Mouse (Mus musculus): ENCODE measurements at regions not wholly inside any gene's neighbourhood (a gene's known extent, or its start where the extent isn't known, plus 50 kb on each side); places are given as distances from the start of the nearest gene placed in this dataset.
A peak's percentile ranks its signal among the peaks of the same experiment; 100 is the strongest.

DNA sequence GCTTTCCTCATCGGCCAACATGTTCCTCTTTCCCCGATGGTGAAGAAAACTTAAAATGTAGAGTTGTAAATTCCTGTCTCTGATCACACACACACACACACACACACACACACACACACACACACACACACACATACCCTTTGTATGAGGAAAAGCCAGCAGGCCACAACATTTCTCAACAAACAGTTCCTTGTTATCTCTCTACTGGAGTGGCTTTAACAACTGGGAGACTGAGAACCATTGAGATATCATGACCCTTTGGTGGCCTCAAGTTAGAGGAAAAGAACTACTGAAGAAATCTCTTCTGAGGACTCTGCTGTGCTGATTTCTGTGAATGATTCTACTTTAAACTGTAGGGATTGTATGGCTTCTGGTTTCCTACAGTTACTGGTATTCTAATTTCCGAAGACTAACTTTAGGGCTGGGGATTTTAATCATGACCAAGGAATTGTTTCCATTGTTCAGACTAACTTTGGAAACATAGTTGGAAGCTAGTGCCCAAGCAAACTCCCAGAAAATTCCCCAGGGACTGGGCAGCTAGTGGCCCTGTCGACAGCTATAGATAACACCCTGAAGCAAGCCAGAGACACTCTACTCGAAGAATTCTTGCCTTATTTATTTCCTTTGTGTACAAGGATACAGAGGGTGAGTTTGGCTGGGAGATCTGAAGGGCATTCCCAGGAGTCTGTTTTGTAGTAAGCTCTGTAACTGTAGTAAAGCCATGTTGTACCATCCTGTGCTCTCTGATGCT, 516.0 kb downstream of the 1700129C05Rik start:
- no peak for DNase-seq (ENCODE audit: extremely low spot score in 1 of 2, low spot score in 1 of 2)

- DNase-seq (ENCODE audit: extremely low spot score in 1 of 2, low spot score in 1 of 2) = no peak
Observed at GRCm38 (mm10) chr14:58620186-58620585, 522.5 kb downstream of the 1700129C05Rik start.

DNA sequence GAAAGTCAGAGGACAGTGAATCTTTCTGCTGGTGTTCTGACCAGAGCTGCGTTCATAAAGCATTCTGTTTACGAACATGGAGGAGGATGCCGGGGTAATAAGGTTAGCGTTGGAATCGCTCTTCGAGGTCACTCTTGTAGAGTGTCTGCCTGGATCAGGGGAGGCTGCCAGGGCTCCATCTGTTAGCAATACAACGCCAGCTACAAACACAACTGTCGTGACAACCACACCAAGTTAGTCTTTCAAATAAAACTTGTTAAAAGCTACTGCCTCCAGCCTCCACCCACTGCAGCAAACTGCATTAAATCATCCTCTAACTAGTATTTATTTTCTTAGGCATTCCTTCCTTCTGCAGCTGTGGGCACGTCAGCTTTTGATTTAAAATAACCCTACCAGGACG, 525.0 kb downstream of the 1700129C05Rik start:
- DNase-seq (ENCODE audit: extremely low spot score in 1 of 2, low spot score in 1 of 2) = peak in 1 of 2 experiments; percentile 30

GRCm38 (mm10) chr14:58608216-58608615, 534.5 kb downstream of the 1700129C05Rik start:
- DNase-seq (ENCODE audit: extremely low spot score in 1 of 2, low spot score in 1 of 2) = no peak

DNA sequence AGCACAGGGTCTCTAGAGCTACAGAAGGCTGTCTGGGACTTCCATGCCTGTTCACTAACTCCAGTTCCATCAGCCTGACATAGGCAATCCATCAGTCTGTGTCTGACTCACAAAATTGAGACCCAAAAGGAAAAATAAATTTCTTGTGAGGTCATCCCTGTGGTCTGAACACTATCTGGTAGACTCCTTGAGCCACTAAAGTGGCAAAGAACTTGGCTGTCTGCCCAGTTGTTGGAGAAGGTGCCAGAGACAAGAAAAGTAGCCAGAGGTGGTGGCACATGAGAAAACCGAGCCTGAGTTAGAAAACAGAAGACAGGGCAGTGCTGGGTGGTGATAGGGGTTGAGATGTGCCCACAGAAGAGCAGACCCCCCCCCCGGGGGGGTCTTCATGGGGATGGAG, 535.0 kb downstream of the 1700129C05Rik start:
- DNase-seq (ENCODE audit: extremely low spot score in 1 of 2, low spot score in 1 of 2) = no peak

DNA sequence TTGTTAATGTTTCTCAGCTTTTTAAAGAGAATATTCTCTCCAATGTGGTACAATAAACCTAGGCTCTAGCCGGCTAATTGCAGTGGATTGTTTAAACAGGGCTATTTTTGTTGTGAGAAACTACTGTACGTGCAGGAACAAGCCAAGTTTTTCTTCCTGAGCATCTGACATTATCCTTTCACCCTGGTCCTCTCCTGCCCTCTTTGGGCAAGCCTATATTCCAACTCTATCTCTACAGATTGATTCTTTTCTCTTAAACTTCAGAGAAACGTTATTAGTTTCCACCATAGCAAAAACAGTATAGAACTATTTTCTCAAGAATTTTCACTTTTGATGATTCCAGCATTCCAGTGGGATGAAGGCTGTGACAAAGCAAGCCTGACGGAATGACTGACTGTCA, 535.2 kb downstream of the Fgf9 start:
- peak in 1 of 2 experiments; percentile 4 for DNase-seq (ENCODE audit: extremely low spot score in 1 of 2, low spot score in 1 of 2)

GRCm38 (mm10) chr14:58598867-58599266, 528.5 kb downstream of the Fgf9 start:
- no peak for DNase-seq (ENCODE audit: extremely low spot score in 1 of 2, low spot score in 1 of 2)

- no peak for DNase-seq (ENCODE audit: extremely low spot score in 1 of 2, low spot score in 1 of 2)
Observed at GRCm38 (mm10) chr14:58597810-58598209, 527.5 kb downstream of the Fgf9 start.

GRCm38 (mm10) chr14:58596936-58597335, 526.6 kb downstream of the Fgf9 start:
- no peak for DNase-seq (ENCODE audit: extremely low spot score in 1 of 2, low spot score in 1 of 2)

DNA sequence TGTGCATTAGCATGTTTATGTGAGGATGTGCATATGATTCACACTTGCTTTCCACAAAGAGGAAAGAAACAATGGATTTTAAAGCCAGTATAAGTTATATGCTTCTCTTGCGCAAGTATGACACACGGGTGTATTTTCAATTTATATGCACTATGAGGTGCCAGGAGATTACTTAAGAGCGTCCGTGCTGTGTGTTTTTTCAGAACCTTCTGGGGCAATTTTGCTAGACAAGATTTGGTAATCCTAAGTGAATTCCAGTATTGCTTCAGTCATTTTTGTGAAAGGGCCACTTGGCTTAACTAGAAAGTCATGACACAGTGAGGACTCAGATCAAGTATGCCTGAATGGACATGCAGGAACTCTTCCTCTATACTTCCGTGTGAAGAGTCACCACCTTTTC, 511.5 kb downstream of the Fgf9 start:
- no peak for DNase-seq (ENCODE audit: extremely low spot score in 1 of 2, low spot score in 1 of 2)

- no peak for DNase-seq (ENCODE audit: extremely low spot score in 1 of 2, low spot score in 1 of 2)
Observed at GRCm38 (mm10) chr14:58570021-58570420, 499.7 kb downstream of the Fgf9 start.

GRCm38 (mm10) chr14:58567472-58567871, 497.1 kb downstream of the Fgf9 start:
- no peak for DNase-seq (ENCODE audit: extremely low spot score in 1 of 2, low spot score in 1 of 2)

GRCm38 (mm10) chr14:58563082-58563481, 492.7 kb downstream of the Fgf9 start:
- no peak for DNase-seq (ENCODE audit: extremely low spot score in 1 of 2, low spot score in 1 of 2)

GRCm38 (mm10) chr14:58550785-58551184, 480.4 kb downstream of the Fgf9 start:
- no peak for DNase-seq (ENCODE audit: extremely low spot score in 1 of 2, low spot score in 1 of 2)

DNA sequence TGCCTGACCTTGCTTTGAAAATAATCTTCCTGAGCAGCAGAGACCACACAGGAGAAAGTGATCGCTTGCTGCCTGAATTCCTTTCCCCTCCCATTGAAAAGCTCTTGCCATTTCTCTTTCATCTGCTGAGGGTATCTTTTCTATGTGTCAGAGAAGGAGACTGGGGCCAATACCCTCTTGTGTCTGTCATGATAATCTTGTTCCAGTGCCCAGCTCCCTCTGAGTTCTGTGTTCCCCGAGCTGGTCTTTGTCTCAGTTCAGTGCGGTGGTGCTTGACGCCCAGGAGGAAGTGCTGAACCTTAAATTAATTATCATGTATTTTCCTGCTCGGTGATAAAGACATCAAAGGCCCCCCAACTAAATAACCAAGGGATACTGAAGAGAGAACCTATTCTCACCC, 475.4 kb downstream of the Fgf9 start:
- DNase-seq (ENCODE audit: extremely low spot score in 1 of 2, low spot score in 1 of 2) = no peak

- DNase-seq (ENCODE audit: extremely low spot score in 1 of 2, low spot score in 1 of 2) = no peak
Observed at GRCm38 (mm10) chr14:58543140-58543767, 472.9 kb downstream of the Fgf9 start.

DNA sequence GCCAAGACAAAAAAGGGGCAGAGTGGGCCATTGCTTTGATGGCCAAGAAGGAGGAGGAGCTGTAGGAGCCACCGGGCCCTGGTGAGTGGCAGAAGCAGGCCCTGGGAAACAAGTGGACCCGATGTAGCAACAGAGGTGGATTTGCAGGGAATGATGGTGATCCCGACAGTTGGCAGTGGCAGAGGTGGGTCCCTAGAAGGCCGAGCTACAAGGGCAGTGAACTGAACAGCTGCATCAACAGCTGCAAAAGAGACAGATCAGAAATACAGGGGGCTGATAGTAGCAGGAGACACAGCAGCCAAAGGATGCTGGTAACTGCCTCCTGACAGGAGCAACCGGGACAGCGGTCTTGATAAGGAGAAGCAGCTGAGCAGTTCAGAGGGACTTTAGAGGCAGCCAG, 467.8 kb downstream of the Fgf9 start:
- no peak for DNase-seq (ENCODE audit: extremely low spot score in 1 of 2, low spot score in 1 of 2)

GRCm38 (mm10) chr14:58520976-58521549, 450.7 kb downstream of the Fgf9 start:
- no peak for DNase-seq (ENCODE audit: extremely low spot score in 1 of 2, low spot score in 1 of 2)

GRCm38 (mm10) chr14:58520384-58520783, 450.0 kb downstream of the Fgf9 start:
- no peak for DNase-seq (ENCODE audit: extremely low spot score in 1 of 2, low spot score in 1 of 2)

DNA sequence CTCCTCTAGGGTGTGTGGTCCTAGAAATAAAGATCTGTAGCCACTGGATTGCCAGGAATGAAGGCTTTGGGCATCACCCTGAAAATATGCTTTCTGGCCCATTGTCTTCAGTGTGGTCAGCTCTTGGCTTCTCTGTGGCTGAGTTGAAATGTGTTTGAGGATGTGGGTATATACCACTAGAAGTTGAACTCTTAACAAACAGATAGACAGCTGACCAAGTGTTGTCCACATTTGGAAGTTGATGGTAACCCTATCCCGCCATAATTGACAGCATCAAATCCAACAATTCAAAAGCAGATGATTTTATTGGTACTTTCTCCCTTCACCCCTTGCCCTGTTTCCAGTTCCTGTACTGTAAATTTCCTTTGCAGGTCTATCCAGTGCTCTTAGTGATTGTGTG, 448.7 kb downstream of the Fgf9 start:
- DNase-seq (ENCODE audit: extremely low spot score in 1 of 2, low spot score in 1 of 2) = no peak

DNA sequence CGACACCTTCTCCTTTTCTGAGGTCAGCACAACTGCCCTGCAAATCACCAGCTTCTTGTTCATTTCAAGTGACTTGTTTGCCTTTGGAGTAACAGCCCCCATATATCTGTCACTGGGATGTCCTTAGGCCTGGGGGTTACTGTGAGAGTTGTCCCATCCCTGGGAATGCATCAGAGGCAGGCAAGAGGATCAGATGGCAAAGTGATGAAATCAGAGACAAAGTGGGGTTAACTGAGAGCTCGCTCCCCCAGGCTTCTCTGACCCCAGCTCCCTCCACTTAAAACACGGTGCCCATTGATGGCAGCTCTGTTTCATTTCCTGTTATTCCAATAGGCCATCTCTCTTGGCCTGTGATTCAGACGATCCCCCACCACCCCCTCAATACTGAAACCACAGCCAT, 446.2 kb downstream of the Fgf9 start:
- DNase-seq (ENCODE audit: extremely low spot score in 1 of 2, low spot score in 1 of 2) = no peak

GRCm38 (mm10) chr14:58512177-58512576, 441.8 kb downstream of the Fgf9 start:
- no peak for DNase-seq (ENCODE audit: extremely low spot score in 1 of 2, low spot score in 1 of 2)
